In the genomic region with DNA sequence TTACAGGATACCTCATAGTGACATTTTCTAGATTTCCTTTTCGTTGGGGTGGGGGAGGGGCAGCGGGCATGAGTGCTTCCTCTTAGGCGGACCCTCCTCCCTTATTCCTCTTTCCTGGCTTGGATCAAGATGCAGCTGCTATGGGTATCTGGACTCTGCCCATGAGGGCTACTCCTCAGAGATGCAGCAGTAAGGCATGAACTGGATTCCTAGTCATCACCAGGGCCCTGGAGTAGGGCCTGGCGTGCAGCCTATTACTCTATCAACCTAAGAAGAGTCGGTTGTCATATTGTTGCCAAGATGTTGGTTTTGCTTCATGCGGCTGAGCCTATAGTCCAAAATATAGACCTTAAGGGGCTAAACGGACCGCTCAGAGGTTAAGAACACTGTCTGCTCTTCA, we compare ENCODE assay signal across 8 mouse cellular contexts. TPM values are rescaled to one million over a fixed set of nuclear protein-coding genes. Genes with fewer than 3 reads are reported as not detected.
DNase-seq lines count a peak whose midpoint lies in the region; ATAC-seq and TF ChIP-seq lines count a peak whose summit lies in the region.

No protein-coding gene starts in this region.

- ATAC-seq in heart, postnatal 0 days (ENCODE audit: insufficient read depth, low read depth) = no peak
- ATAC-seq in hindbrain, embryonic 12.5 days (ENCODE audit: low FRiP score) = peak; percentile 41
- ATAC-seq in midbrain, embryonic 12.5 days (ENCODE audit: low FRiP score, low read depth) = 0 out of 2 replicates have a peak, but pooled peaks have one; percentile 23

- DNase-seq in heart, postnatal 0 days (ENCODE audit: low spot score) = no peak
- DNase-seq in heart, adult 8-10 months (ENCODE audit: low spot score) = no peak
- peak; percentile 60 for DNase-seq in cerebellum, adult 9-10 months
- DNase-seq in gastrocnemius, adult 8-10 months (ENCODE audit: low spot score in 2 of 2) = no peak
- no peak for DNase-seq in thymus, postnatal 4 days
- DNase-seq in adipocyte (ENCODE audit: low spot score) = no peak

- no peak for TF ChIP-seq EP300 in heart, postnatal 0 days (IDR thresholded peaks at IDR 0.05; ENCODE audit: low read depth)

- no peaks in the 10 kb centered on the region for H3K27me3 ChIP-seq in heart, postnatal 0 days (ENCODE audit: control insufficient read depth, insufficient read depth, low read length)
- no peaks in the 10 kb centered on the region for H3K27me3 ChIP-seq in hindbrain, embryonic 12.5 days
- H3K27me3 ChIP-seq in midbrain, embryonic 12.5 days = no peaks in the 10 kb centered on the region; the same call in 1 of the 2 replicates

- H3K27ac ChIP-seq in heart, postnatal 0 days (ENCODE audit: low read depth) = 0 out of 2 replicates have a peak overlapping the region, but pooled peaks have one; percentile 47
- peak overlapping the region; percentile 40; the same call in 1 of the 2 replicates for H3K27ac ChIP-seq in hindbrain, embryonic 12.5 days
- H3K27ac ChIP-seq in midbrain, embryonic 12.5 days (replicated peaks) = no peak overlapping the region

- H3K4me2 ChIP-seq in heart, postnatal 0 days (ENCODE audit: low read depth, low read length) = peak overlapping the region; percentile 72
- H3K4me2 ChIP-seq in hindbrain, embryonic 12.5 days (replicated peaks) = peak overlapping the region; percentile 57
- H3K4me2 ChIP-seq in midbrain, embryonic 12.5 days (replicated peaks) = peak overlapping the region; percentile 55

- no peaks in the 10 kb centered on the region for H3K9me3 ChIP-seq in heart, postnatal 0 days (replicated peaks; ENCODE audit: control insufficient read depth, low read length)
- no peaks in the 10 kb centered on the region for H3K9me3 ChIP-seq in hindbrain, embryonic 12.5 days (replicated peaks)
- no peaks in the 10 kb centered on the region for H3K9me3 ChIP-seq in midbrain, embryonic 12.5 days

- 35% methylated on average over 8 of the region's 8 CpGs for WGBS in heart, postnatal 0 days
- 46% methylated on average over 8 of the region's 8 CpGs for WGBS in hindbrain, embryonic 12.5 days
- WGBS in midbrain, embryonic 12.5 days = 44% methylated on average over 8 of the region's 8 CpGs

- no peaks in the 10 kb centered on the region for H3K36me3 ChIP-seq in heart, postnatal 0 days (replicated peaks; ENCODE audit: control insufficient read depth, insufficient read depth, low read length)
- H3K36me3 ChIP-seq in hindbrain, embryonic 12.5 days = no peaks in the 10 kb centered on the region
- H3K36me3 ChIP-seq in midbrain, embryonic 12.5 days = no peaks in the 10 kb centered on the region

- peaks cover 28% of the 10 kb centered on the region for H3K4me1 ChIP-seq in heart, postnatal 0 days (ENCODE audit: control insufficient read depth, insufficient read depth)
- peaks cover 22% of the 10 kb centered on the region for H3K4me1 ChIP-seq in hindbrain, embryonic 12.5 days
- peaks cover 16% of the 10 kb centered on the region for H3K4me1 ChIP-seq in midbrain, embryonic 12.5 days

- TF ChIP-seq CTCF in heart, postnatal 0 days (IDR thresholded peaks at IDR 0.05; ENCODE audit: low read depth) = no peak

- H3K4me3 ChIP-seq in heart, postnatal 0 days (ENCODE audit: low read depth, low read length) = peak overlapping the region; percentile 44
- H3K4me3 ChIP-seq in hindbrain, embryonic 12.5 days = peak overlapping the region; percentile 32
- peak overlapping the region; percentile 38; the same call in 1 of the 2 replicates for H3K4me3 ChIP-seq in midbrain, embryonic 12.5 days

- no peak overlapping the region for H3K9ac ChIP-seq in heart, postnatal 0 days (replicated peaks; ENCODE audit: low read depth, low read length)
- peak overlapping the region; percentile 23; the same call in 1 of the 2 replicates for H3K9ac ChIP-seq in hindbrain, embryonic 12.5 days
- H3K9ac ChIP-seq in midbrain, embryonic 12.5 days (replicated peaks) = peak overlapping the region; percentile 49; the same call in 1 of the 2 replicates

RNA-seq across cellular contexts. Expression of a gene that starts 27.3 kb away (rescaled TPM):
- total RNA-seq in heart, postnatal 0 days (2014; rRNA removed; ENCODE audit: low replicate concordance) = 36.9 and 48.7 TPM in 2 replicates
- 541 and 578 TPM in 2 replicates for polyA plus RNA-seq in heart, postnatal 0 days (2015; fragmentation: Nextera tagmentation; extraction: Ambion mirVana)
- total RNA-seq in heart, adult 8-10 months (2022) = 100 to 1,000 TPM; 214 to 231 (median 227) TPM
- 417 and 440 TPM in 2 replicates for polyA plus RNA-seq in hindbrain, embryonic 12.5 days (2016; fragmentation: Nextera tagmentation; extraction: Ambion mirVana)
- polyA plus RNA-seq in midbrain, embryonic 12.5 days (2016; fragmentation: Nextera tagmentation; extraction: Ambion mirVana) = 439 and 444 TPM in 2 replicates
- total RNA-seq in gastrocnemius, adult 8-10 months (2022) = 100 to 1,000 TPM; 111 to 117 (median 113) TPM
